14 mouse cellular contexts compared by ENCODE assay signal in genomic region chr10:44779568-44780207, GRCm38 (mm10).
A peak's percentile ranks its signal among the peaks of the same experiment; 100 is the strongest.
DNase-seq lines count a peak whose midpoint lies in the region; ATAC-seq lines count a peak whose summit lies in the region.
"Had no signal": no experiment of that assay in that cellular context is flagged by ENCODE, and none has a peak within 500 bp of the region (broad histone marks: within the 10 kb centered on the region; RNA-seq: fewer than 3 reads in every experiment).

No protein-coding gene starts in this region.

- no peak overlapping the region for H3K4me3 ChIP-seq in kidney, embryonic 15.5 days (replicated peaks)
- H3K4me3 ChIP-seq: hindbrain, embryonic 13.5 days; limb, embryonic 15.5 days had no signal

- H3K27me3 ChIP-seq in kidney, embryonic 15.5 days: no peaks in the 10 kb centered on the region
- H3K27me3 ChIP-seq: hindbrain, embryonic 13.5 days; limb, embryonic 15.5 days had no signal

- no peaks in the 10 kb centered on the region for H3K9me3 ChIP-seq in kidney, embryonic 15.5 days (replicated peaks)
- H3K9me3 ChIP-seq: hindbrain, embryonic 13.5 days; limb, embryonic 15.5 days had no signal

- no peak for ATAC-seq in kidney, embryonic 15.5 days (replicated peaks; ENCODE audit: low FRiP score)
- ATAC-seq: Patski had no signal

- no peak overlapping the region for H3K9ac ChIP-seq in kidney, embryonic 15.5 days
- H3K9ac ChIP-seq: hindbrain, embryonic 13.5 days; limb, embryonic 15.5 days had no signal

- DNase-seq in cerebellum, postnatal 10 days: peak; percentile 53 to 57
- DNase-seq in cerebellum, adult 11-12 months: no peak
- DNase-seq in kidney, postnatal 14 days: peak; percentile 7
- peak; percentile 41 for DNase-seq in retina, postnatal 1 day
- DNase-seq in retina, embryonic 14.5 days (ENCODE audit: low spot score): no peak
- no peak for DNase-seq in T-cell, adult 2 months (ENCODE audit: low spot score)
- no peak for DNase-seq in B cell, adult 2 months
- DNase-seq: layer of hippocampus, postnatal 36 days; thymus, adult 2 months had no signal

- H3K36me3 ChIP-seq in kidney, embryonic 15.5 days: no peaks in the 10 kb centered on the region
- H3K36me3 ChIP-seq: hindbrain, embryonic 13.5 days; limb, embryonic 15.5 days had no signal

- H3K4me2 ChIP-seq in kidney, embryonic 15.5 days: no peak overlapping the region
- H3K4me2 ChIP-seq: hindbrain, embryonic 13.5 days; limb, embryonic 15.5 days had no signal

- 65% methylated on average over 8 of the region's 8 CpGs for WGBS in kidney, embryonic 15.5 days

- H3K27ac ChIP-seq in kidney, embryonic 15.5 days: no peak overlapping the region
- H3K27ac ChIP-seq: hindbrain, embryonic 13.5 days; kidney, postnatal 0 days; limb, embryonic 15.5 days had no signal

- no peaks in the 10 kb centered on the region for H3K4me1 ChIP-seq in kidney, embryonic 15.5 days
- H3K4me1 ChIP-seq: hindbrain, embryonic 13.5 days; limb, embryonic 15.5 days had no signal

Comparison
In these comparisons a context has a peak if more than half of its experiments do, and no peak if none do; other contexts are left out.
1. DNase-seq: peak in cerebellum, postnatal 10 days (2 of 2), kidney, postnatal 14 days (single experiment) and retina, postnatal 1 day (single experiment); none in cerebellum, adult 11-12 months (single experiment), retina, embryonic 14.5 days (single experiment), T-cell, adult 2 months (single experiment) and B cell, adult 2 months (0 of 2).